Mouse (Mus musculus) spleen, postnatal 14 days (tissue): ENCODE measurements around the gene Msto1.
"Not testable (repeated sequence)": the region's sequence is repeated elsewhere in the genome, so short reads cannot be mapped to it uniquely, and the experiment has no call there.

Experiments
- DNase-seq, 2 experiments: peaks; one replicate each; pipeline ENCODE4 v3.0.0; 2021 to 2022; ENCODE audit warnings: low spot score in 2 of 2

Gene Msto1

GRCm38 (mm10) chr3:88905209-88905608 lies 8.6 kb downstream of the Msto1 start:
- no peak for DNase-seq

- DNase-seq = no peak
Measured at GRCm38 (mm10) chr3:88904803-88905202, 9.0 kb downstream of the Msto1 start.

GRCm38 (mm10) chr3:88893011-88893410 lies 20.8 kb downstream of the Msto1 start:
- DNase-seq = not testable (repeated sequence)

- not testable (repeated sequence) for DNase-seq
Measured at GRCm38 (mm10) chr3:88882536-88882935, 31.3 kb downstream of the Msto1 start.

GRCm38 (mm10) chr3:88868449-88868848 lies 45.4 kb downstream of the Msto1 start:
- DNase-seq = not testable (repeated sequence)

- DNase-seq = not testable (repeated sequence)
Measured at GRCm38 (mm10) chr3:88867177-88867576, 46.6 kb downstream of the Msto1 start.

GRCm38 (mm10) chr3:88866735-88867134 lies 47.1 kb downstream of the Msto1 start:
- DNase-seq = not testable (repeated sequence)

- no peak for DNase-seq
Measured at GRCm38 (mm10) chr3:88862129-88862528, 51.7 kb downstream of the Msto1 start.

GRCm38 (mm10) chr3:88855837-88856236 lies 58.0 kb downstream of the Msto1 start:
- DNase-seq = no peak
